Mouse (Mus musculus) heart, postnatal 0 days (tissue): Measurements from ENCODE around the gene Myzap.

Experiments used
- CTCF ChIP-seq: IDR thresholded peaks from 2 replicates; pipeline ENCODE4 v1.5.1; 2016; ENCODE audit warnings: antibody characterized with exemption, control low read depth, low read depth
- EP300 ChIP-seq: IDR thresholded peaks from 2 replicates; pipeline ENCODE4 v1.6.1; 2016; ENCODE audit warnings: antibody characterized with exemption, low read depth

DNA sequence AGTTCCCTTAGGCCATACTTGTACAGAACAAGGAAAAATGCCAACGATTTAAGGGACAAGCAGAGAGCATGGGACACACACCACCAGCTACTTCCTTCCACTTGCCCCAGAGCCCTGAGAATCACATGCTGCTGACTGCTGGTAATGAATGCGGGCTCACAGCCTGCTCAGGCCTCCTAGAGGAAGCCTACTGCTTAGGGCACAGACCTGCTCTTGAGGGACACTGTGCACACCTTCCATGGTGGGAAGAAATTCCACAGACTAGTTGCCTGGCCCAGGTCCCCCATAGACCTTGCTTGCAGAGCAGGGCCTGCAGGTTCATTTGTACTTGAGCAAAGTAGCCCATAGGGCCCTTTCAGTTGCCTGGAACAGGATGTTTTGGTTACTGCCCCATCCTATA lies 42.8 kb upstream of the Myzap start:
- TF ChIP-seq CTCF = no peak
- TF ChIP-seq EP300 = no peak
